Mouse (Mus musculus): ENCODE measurements around the gene Nop14. TPM values are rescaled to one million over a fixed set of nuclear protein-coding genes. Genes with fewer than 3 reads are reported as not detected.

Nop14 gene
- 35.0 and 40.8 TPM in 2 replicates for polyA plus RNA-seq (2014; fragmentation: Nextera tagmentation; extraction: Ambion mirVana)

DNA sequence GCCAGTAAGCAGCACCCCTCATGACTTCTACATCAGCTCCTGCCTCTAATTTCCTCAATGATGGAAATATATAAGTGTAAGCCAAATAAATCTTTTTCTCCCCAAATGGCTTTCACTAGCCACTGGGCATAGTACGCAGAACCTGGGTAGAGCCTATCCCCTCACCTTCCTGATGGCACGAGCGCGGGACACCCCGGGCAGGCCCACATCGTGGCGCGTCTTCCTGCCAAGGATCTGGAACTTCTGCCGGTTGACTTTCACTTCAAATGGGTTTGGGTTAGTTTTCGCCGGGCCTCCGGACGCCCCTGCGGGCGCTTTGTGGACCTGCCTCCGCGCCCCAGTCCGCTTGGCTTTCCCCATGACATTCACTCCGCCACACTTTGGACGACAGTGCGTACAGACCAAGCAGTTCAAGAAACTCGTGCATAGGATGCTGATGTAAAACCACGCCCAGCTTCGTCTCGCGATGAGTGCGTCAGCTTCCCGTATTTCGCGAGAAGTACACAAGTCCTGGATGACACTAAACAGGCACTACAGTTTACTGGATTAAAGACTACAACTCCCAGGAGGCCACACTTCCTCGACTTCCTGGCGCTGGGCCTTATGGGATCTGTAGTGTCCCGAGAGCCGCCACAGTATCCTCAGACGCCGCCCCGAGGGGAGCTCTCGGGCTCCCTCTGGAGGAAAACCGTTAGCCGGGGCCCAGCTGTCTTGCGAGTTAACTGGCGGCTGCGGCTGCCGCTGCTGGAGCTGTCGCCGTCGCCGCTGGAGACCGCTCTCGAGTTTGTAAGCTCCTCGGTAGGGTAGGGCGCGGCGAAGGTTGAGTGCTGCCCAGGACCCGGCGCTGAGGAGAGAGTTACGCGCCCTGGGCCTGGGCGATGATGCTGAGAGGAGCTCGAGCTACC lies at the start of gene Nop14, which contains the start of gene Grk4:
Gene Nop14 (minus strand): TSS at position 463 of the 905 bp plus-strand sequence.
Gene Grk4 (plus strand): TSS at position 694 of the 905 bp plus-strand sequence.
- H3K4me1 ChIP-seq (ENCODE audit: control insufficient read depth, insufficient read depth, low read length), result no peaks in the 10 kb centered on the region
- H3K27me3 ChIP-seq (ENCODE audit: control insufficient read depth, insufficient read depth, low read length), result no peaks in the 10 kb centered on the region
- peak; percentile 100 for ATAC-seq (replicated peaks; ENCODE audit: insufficient number of reproducible peaks, low FRiP score, low TSS enrichment, low read depth)
- H3K4me2 ChIP-seq (ENCODE audit: low read depth, low read length), result peak within 1 kb of the TSS; percentile 72
- under 1% methylated on average over 60 of the region's 60 CpGs for WGBS
- H3K36me3 ChIP-seq (replicated peaks; ENCODE audit: control insufficient read depth, insufficient read depth, low read depth, low read length), result peaks cover 5% of the 10 kb centered on the region
- peak within 1 kb of the TSS; percentile 73; the same call in 1 of the 2 replicates for H3K27ac ChIP-seq (replicated peaks; ENCODE audit: low read depth, low read length)
- peak; percentile 100 for DNase-seq (ENCODE audit: low spot score)
- H3K4me3 ChIP-seq (ENCODE audit: low read depth, low read length), result peak within 1 kb of the TSS; percentile 51
- peak within 1 kb of the TSS; percentile 75 for H3K9ac ChIP-seq (replicated peaks; ENCODE audit: low read length)
- no peaks in the 10 kb centered on the region for H3K9me3 ChIP-seq (replicated peaks; ENCODE audit: control insufficient read depth, low read length)

DNA sequence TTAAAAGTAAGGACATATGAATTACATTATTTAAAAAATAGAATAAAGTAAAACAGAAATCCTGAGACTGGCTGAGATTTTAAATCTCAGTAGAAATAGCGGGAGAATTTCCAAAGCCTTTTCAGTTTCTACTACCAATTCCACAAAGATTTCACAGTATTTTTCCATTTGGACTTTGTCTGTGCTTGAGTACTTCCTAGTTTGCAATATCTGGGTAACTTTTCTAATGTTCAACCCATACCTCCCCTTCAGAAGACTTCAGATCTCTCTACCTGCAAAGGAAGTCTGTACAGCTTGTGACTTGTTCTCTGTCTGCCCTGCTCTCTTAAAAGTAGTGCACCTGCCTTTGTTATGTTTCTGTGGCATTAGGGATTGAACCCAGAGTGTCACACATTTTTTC lies 48.5 kb upstream of the Nop14 start:
- H3K4me3 ChIP-seq (ENCODE audit: low read depth, low read length), result no peak overlapping the region
- no peak overlapping the region for H3K27ac ChIP-seq (replicated peaks; ENCODE audit: low read depth, low read length)
- DNase-seq (ENCODE audit: low spot score), result no peak
- H3K9ac ChIP-seq (replicated peaks; ENCODE audit: low read length), result no peak overlapping the region
- H3K9me3 ChIP-seq (replicated peaks; ENCODE audit: control insufficient read depth, low read length), result no peaks in the 10 kb centered on the region
- H3K4me1 ChIP-seq (ENCODE audit: control insufficient read depth, insufficient read depth, low read length), result no peaks in the 10 kb centered on the region
- H3K27me3 ChIP-seq (ENCODE audit: control insufficient read depth, insufficient read depth, low read length), result no peaks in the 10 kb centered on the region
- no peak for ATAC-seq (replicated peaks; ENCODE audit: insufficient number of reproducible peaks, low FRiP score, low TSS enrichment, low read depth)
- H3K36me3 ChIP-seq (replicated peaks; ENCODE audit: control insufficient read depth, insufficient read depth, low read depth, low read length), result no peaks in the 10 kb centered on the region
- 87% methylated on average over 1 of the region's 1 CpGs for WGBS
- H3K4me2 ChIP-seq (ENCODE audit: low read depth, low read length), result no peak overlapping the region

DNA sequence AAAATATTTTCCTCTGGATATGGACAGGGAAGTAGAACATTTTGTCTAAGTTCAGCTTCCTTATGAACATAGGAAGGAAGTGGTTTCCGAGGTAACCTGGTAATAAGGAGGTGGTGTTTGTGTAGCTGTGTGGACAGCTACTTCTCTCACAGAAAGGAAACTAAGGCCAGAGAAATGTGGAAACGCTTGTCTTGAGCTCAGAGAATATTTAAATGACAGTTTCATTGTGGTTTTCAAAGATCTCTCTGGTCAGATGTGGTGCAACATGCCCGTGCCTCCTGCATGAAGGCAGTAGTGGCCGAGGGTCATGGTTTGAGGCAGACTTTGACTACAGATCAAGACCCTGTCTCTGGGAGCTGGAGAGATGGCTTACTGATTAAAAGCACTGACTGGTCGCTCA lies 35.6 kb upstream of the Nop14 start:
- Histone ChIP-seq H3K9me3 (replicated peaks; ENCODE audit: control insufficient read depth, low read length) (no peaks in the 10 kb centered on the region), H3K27ac (replicated peaks; ENCODE audit: low read depth, low read length) (no peak overlapping the region), H3K27me3 (ENCODE audit: control insufficient read depth, insufficient read depth, low read length) (no peaks in the 10 kb centered on the region), H3K9ac (replicated peaks; ENCODE audit: low read length) (no peak overlapping the region), H3K4me2 (ENCODE audit: low read depth, low read length) (no peak overlapping the region), H3K36me3 (replicated peaks; ENCODE audit: control insufficient read depth, insufficient read depth, low read depth, low read length) (no peaks in the 10 kb centered on the region), H3K4me3 (ENCODE audit: low read depth, low read length) (no peak overlapping the region), H3K4me1 (ENCODE audit: control insufficient read depth, insufficient read depth, low read length) (no peaks in the 10 kb centered on the region)
- WGBS, result 76% methylated on average over 5 of the region's 5 CpGs
- ATAC-seq (replicated peaks; ENCODE audit: insufficient number of reproducible peaks, low FRiP score, low TSS enrichment, low read depth), result no peak
- DNase-seq (ENCODE audit: low spot score), result no peak

DNA sequence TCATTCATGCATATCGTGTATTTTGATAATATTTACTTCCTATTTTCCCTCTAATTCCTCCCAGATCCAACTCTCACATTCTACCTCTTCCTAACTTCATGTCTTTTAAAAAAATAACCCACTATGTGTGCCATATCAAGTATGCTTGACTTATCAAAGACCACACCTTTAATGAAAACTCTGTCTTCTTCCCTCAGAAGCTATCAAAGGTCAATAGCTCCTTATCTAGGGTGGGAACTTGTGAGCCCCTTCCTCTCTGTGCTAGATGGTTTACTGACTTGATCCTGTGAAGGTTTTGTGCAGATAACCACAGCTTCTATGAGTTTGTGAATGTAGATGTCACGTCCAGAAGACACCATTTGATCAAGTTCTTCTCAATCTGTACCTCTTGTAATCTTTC lies 32.8 kb upstream of the Nop14 start:
- no peak for ATAC-seq (replicated peaks; ENCODE audit: insufficient number of reproducible peaks, low FRiP score, low TSS enrichment, low read depth)
- no peak overlapping the region for H3K27ac ChIP-seq (replicated peaks; ENCODE audit: low read depth, low read length)

DNA sequence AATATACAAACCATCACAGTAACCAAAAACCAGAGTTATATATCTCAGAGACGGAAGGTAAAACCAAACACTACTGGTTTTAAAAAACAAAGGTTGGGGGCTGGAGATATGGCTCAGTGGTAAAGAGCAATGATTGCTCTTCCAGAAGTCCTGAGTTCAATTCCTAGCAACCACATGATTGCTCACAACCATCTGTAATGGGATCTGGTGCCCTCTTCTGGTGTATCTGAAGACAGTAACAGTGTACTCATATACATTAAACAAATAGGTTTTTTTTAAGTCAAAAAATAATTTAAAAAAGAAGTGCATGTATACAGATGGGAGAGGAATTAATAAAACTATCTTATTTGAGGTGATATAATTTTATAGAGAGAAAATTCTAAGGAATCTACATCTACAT lies 29.9 kb upstream of the Nop14 start:
- Histone ChIP-seq H3K4me2 (ENCODE audit: low read depth, low read length) (no peak overlapping the region), H3K27ac (replicated peaks; ENCODE audit: low read depth, low read length) (no peak overlapping the region), H3K36me3 (replicated peaks; ENCODE audit: control insufficient read depth, insufficient read depth, low read depth, low read length) (no peaks in the 10 kb centered on the region), H3K9ac (replicated peaks; ENCODE audit: low read length) (no peak overlapping the region), H3K27me3 (ENCODE audit: control insufficient read depth, insufficient read depth, low read length) (no peaks in the 10 kb centered on the region), H3K4me1 (ENCODE audit: control insufficient read depth, insufficient read depth, low read length) (no peaks in the 10 kb centered on the region), H3K9me3 (replicated peaks; ENCODE audit: control insufficient read depth, low read length) (no peaks in the 10 kb centered on the region), H3K4me3 (ENCODE audit: low read depth, low read length) (no peak overlapping the region)
- WGBS, result 87% methylated on average over 1 of the region's 1 CpGs
- ATAC-seq (replicated peaks; ENCODE audit: insufficient number of reproducible peaks, low FRiP score, low TSS enrichment, low read depth) (no peak), DNase-seq (ENCODE audit: low spot score) (no peak)

More for the DNA sequence above, 32.8 kb upstream of the Nop14 start:
- 70% methylated on average over 2 of the region's 2 CpGs for WGBS
- Histone ChIP-seq H3K9ac (replicated peaks; ENCODE audit: low read length) (no peak overlapping the region), H3K36me3 (replicated peaks; ENCODE audit: control insufficient read depth, insufficient read depth, low read depth, low read length) (no peaks in the 10 kb centered on the region), H3K4me3 (ENCODE audit: low read depth, low read length) (no peak overlapping the region), H3K4me2 (ENCODE audit: low read depth, low read length) (no peak overlapping the region), H3K27me3 (ENCODE audit: control insufficient read depth, insufficient read depth, low read length) (no peaks in the 10 kb centered on the region), H3K9me3 (replicated peaks; ENCODE audit: control insufficient read depth, low read length) (no peaks in the 10 kb centered on the region), H3K4me1 (ENCODE audit: control insufficient read depth, insufficient read depth, low read length) (no peaks in the 10 kb centered on the region)
- DNase-seq (ENCODE audit: low spot score), result no peak

DNA sequence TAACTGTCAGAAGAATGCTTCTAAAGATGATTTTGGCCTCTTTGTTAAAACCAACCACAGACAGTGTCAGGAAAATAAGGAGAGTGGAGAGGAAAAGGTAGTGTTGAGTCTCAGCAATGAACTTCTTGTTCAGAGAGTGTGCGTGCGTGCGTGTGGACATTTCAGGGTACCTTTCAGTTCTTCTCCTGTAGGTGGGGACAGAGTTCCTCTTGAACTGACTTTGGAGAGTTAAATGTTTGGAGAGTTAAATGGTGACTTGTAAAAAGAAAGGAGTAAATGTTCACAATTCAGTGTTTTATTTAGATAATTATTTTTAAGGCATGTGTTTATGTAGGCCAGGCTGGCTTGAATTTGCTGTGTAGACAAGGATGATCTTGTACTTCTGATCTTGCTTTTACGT lies 10.3 kb upstream of the Nop14 start:
- Histone ChIP-seq H3K36me3 (replicated peaks; ENCODE audit: control insufficient read depth, insufficient read depth, low read depth, low read length) (no peaks in the 10 kb centered on the region), H3K9me3 (replicated peaks; ENCODE audit: control insufficient read depth, low read length) (no peaks in the 10 kb centered on the region), H3K4me1 (ENCODE audit: control insufficient read depth, insufficient read depth, low read length) (no peaks in the 10 kb centered on the region), H3K4me3 (ENCODE audit: low read depth, low read length) (no peak overlapping the region), H3K27ac (replicated peaks; ENCODE audit: low read depth, low read length) (no peak overlapping the region), H3K9ac (replicated peaks; ENCODE audit: low read length) (no peak overlapping the region), H3K27me3 (ENCODE audit: control insufficient read depth, insufficient read depth, low read length) (no peaks in the 10 kb centered on the region), H3K4me2 (ENCODE audit: low read depth, low read length) (no peak overlapping the region)
- 71% methylated on average over 4 of the region's 4 CpGs for WGBS
- no peak for DNase-seq (ENCODE audit: low spot score)
- ATAC-seq (replicated peaks; ENCODE audit: insufficient number of reproducible peaks, low FRiP score, low TSS enrichment, low read depth), result no peak

DNA sequence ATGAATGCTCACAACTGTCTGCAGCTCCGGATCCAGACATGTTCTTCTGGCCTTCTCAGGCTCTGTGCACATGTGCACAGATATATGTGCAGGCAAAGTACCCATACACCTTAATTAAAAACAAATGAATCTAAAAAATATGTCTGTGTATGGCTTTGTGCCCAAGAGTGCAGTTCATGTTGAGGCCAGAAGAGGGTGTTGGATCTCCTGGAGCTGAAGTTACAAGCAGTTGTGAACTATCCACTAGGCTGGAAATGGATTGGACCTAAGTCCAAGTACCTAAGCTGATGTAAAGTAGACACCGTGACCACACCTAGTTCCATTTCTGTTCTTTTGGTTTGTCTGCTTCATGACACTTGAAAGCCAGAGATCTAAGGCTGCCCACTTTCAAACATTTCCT lies 9.5 kb upstream of the Nop14 start:
- WGBS, result 76% methylated on average over 2 of the region's 2 CpGs
- Histone ChIP-seq H3K9ac (replicated peaks; ENCODE audit: low read length) (no peak overlapping the region), H3K4me1 (ENCODE audit: control insufficient read depth, insufficient read depth, low read length) (no peaks in the 10 kb centered on the region), H3K9me3 (replicated peaks; ENCODE audit: control insufficient read depth, low read length) (no peaks in the 10 kb centered on the region), H3K36me3 (replicated peaks; ENCODE audit: control insufficient read depth, insufficient read depth, low read depth, low read length) (no peaks in the 10 kb centered on the region), H3K27me3 (ENCODE audit: control insufficient read depth, insufficient read depth, low read length) (no peaks in the 10 kb centered on the region), H3K4me3 (ENCODE audit: low read depth, low read length) (no peak overlapping the region), H3K27ac (replicated peaks; ENCODE audit: low read depth, low read length) (no peak overlapping the region), H3K4me2 (ENCODE audit: low read depth, low read length) (no peak overlapping the region)
- ATAC-seq (replicated peaks; ENCODE audit: insufficient number of reproducible peaks, low FRiP score, low TSS enrichment, low read depth), result no peak
- no peak for DNase-seq (ENCODE audit: low spot score)

DNA sequence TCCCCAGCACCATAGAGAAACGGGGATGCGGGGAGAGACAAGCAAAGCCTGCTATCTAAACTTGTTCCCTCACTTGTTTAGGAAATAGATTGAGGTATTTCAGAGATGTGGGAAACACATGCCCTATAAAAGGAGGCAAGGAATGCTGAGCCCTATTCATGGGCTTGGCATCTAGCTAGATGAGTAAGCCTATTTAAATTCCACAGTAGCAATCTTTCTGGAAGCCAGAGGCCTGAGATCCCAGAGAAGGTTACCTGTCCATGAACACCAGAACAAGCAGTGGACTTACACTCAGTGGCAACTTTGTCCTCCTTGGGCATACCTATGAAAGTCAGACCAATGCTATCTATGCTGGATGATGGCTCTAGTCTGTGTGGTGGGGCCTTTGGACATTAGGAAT lies 3.3 kb upstream of the Nop14 start:
- Histone ChIP-seq H3K9me3 (replicated peaks; ENCODE audit: control insufficient read depth, low read length) (no peaks in the 10 kb centered on the region), H3K36me3 (replicated peaks; ENCODE audit: control insufficient read depth, insufficient read depth, low read depth, low read length) (no peaks in the 10 kb centered on the region), H3K27ac (replicated peaks; ENCODE audit: low read depth, low read length) (no peak overlapping the region), H3K9ac (replicated peaks; ENCODE audit: low read length) (no peak overlapping the region), H3K4me1 (ENCODE audit: control insufficient read depth, insufficient read depth, low read length) (no peaks in the 10 kb centered on the region), H3K4me3 (ENCODE audit: low read depth, low read length) (no peak overlapping the region), H3K27me3 (ENCODE audit: control insufficient read depth, insufficient read depth, low read length) (no peaks in the 10 kb centered on the region), H3K4me2 (ENCODE audit: low read depth, low read length) (no peak overlapping the region)
- no peak for DNase-seq (ENCODE audit: low spot score)
- WGBS, result 91% methylated on average over 2 of the region's 2 CpGs
- ATAC-seq (replicated peaks; ENCODE audit: insufficient number of reproducible peaks, low FRiP score, low TSS enrichment, low read depth), result no peak
